Mouse (Mus musculus) G1E (cell line): Measurements from ENCODE around the gene Focad. TPM values are rescaled to one million over a fixed set of nuclear protein-coding genes. Genes with fewer than 3 reads are reported as not detected.

Experiments
- ATAC-seq: 2 replicates; pipeline ENCODE4 v1.8.0; 2016; ENCODE audit warnings: mild to moderate bottlenecking; ENCODE audit not compliant: insufficient number of reproducible peaks, poor library complexity, low FRiP score, severe bottlenecking; ENCODE audit errors: extremely low read depth
- DNase-seq: peaks from one replicate; pipeline ENCODE4 v3.0.0; 2012; ENCODE audit warnings: low spot score
- H3K27me3 ChIP-seq: 2 replicates; pipeline ENCODE4 v1.6.1; 2012; ENCODE audit warnings: mild to moderate bottlenecking, low read length, inconsistent platforms; ENCODE audit not compliant: insufficient read depth
- H3K36me3 ChIP-seq: replicated peaks from 2 replicates; pipeline ENCODE3; 2012; ENCODE audit warnings: mild to moderate bottlenecking, inconsistent platforms
- H3K4me1 ChIP-seq: 2 replicates; pipeline ENCODE4 v1.6.1; 2012; ENCODE audit warnings: low read depth, low read length, inconsistent platforms, mixed read lengths; ENCODE audit not compliant: insufficient read depth
- H3K4me3 ChIP-seq: 2 replicates; pipeline ENCODE4 v1.5.1; 2012; ENCODE audit warnings: low read depth, mild to moderate bottlenecking, inconsistent platforms, low read length, moderate library complexity, mixed read lengths
- H3K9me3 ChIP-seq: replicated peaks from 2 replicates; pipeline ENCODE4 v1.6.1; 2012; ENCODE audit warnings: inconsistent platforms
- CTCF ChIP-seq: IDR thresholded peaks from 2 replicates; pipeline ENCODE4 v1.5.1; 2012; ENCODE audit warnings: low read depth, low read length, inconsistent platforms, mixed read lengths
- GATA1 ChIP-seq: IDR thresholded peaks from 2 replicates; pipeline ENCODE4 v1.6.1; 2012; ENCODE audit warnings: borderline replicate concordance, low read length, inconsistent platforms, mixed read lengths
- GATA2 ChIP-seq: IDR thresholded peaks from 2 replicates; pipeline ENCODE4 v1.6.1; 2012; ENCODE audit warnings: low read depth, low read length, inconsistent platforms, borderline replicate concordance
- POLR2AphosphoS5 ChIP-seq: IDR thresholded peaks from 2 replicates; pipeline ENCODE4 v1.6.1; 2012; ENCODE audit warnings: low read depth, low read length, inconsistent platforms; ENCODE audit not compliant: insufficient replicate concordance
- TAL1 ChIP-seq: conservative IDR thresholded peaks from 2 replicates; pipeline ENCODE4 v1.6.1; 2012; ENCODE audit warnings: low read depth, low read length, inconsistent platforms, mixed read lengths
- polyA plus RNA-seq: library from polyadenylated mRNA; stranded (reverse); fragments of >175 nt; gene quantifications from 2 replicates; pipeline ENCODE4 v1.2.3, GENCODE M21; 2012
- total RNA-seq, 2 experiments: library from RNA; stranded (forward) in 1 of 2; stranded (reverse) in 1 of 2; fragments of 200-1000 nt in 1 of 2; fragments of >200 nt in 1 of 2; fragmentation: Nextera tagmentation in 1 of 2; gene quantifications; 2 replicates each; pipeline ENCODE4 v1.2.3; 2014 to 2017

Gene Focad
- total and polyA plus RNA-seq, 3 experiments, result 5.2 to 31.6 (median 21.6) TPM

DNA sequence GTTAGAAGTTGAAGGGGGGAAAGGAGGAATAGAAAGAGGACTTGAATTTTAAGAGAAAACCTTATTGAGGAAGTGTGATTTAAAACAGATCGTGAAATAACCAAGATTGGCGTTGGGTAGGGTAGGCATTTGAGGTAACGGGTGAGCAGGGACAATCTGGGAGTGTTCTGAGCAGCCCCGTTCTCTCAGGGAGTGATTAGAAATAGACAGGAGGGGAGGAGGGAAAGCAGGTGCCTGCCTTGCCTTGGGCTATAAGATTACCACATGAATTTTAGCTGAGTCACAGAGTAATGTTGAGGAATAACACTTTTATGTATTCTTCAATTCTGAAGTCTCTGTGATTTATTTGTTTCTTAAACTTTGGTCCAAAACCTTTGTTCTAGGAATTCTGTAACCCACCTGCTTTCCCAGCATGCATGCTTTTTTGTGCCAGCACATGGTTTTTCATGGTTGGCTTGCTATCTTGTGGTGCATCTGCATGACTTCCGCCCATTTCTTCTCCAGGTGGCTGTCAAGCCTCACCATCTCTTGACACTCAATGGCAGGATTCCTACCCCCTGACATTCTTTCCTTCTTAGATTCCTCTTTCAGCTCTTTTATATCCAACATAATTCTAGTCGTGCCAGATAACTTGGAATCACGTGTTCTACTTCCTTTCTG, 176.1 kb downstream of the Focad start:
- no peaks in the 10 kb centered on the region for H3K9me3 ChIP-seq
- H3K27me3 ChIP-seq, result no peaks in the 10 kb centered on the region
- no peak for ATAC-seq
- no peak for DNase-seq
- no peak overlapping the region for H3K4me3 ChIP-seq
- H3K4me1 ChIP-seq, result peaks cover 4% of the 10 kb centered on the region; the same call in 1 of the 2 replicates
- H3K36me3 ChIP-seq, result peaks cover 2% of the 10 kb centered on the region
- TF ChIP-seq TAL1 (no peak), GATA2 (no peak), GATA1 (no peak), CTCF (no peak), POLR2AphosphoS5 (no peak)

DNA sequence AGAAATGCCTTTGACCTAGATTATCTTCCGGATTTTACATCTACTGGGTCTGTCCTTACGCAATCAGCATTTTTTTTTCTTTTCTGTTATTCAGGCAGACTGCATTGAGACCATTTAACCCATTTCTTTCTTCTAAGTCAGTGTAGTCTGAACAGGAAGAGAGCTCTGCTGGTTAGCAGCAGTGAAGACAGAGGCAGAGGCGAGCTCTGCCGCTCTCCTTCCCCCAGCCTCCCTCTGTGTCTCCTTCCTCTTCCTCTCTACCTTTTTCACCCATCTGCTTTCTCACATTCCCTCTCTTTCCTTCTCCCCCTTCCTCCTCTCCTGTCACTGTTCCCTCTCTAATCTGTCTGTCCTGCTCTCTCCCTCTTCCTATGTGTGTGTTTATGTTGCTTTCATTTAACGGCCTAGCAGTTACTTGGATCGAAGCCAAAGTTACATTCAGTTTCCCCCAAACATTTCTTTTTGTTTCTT, 181.2 kb downstream of the Focad start:
- ATAC-seq (no peak), DNase-seq (no peak)
- Histone ChIP-seq H3K36me3 (peaks cover 22% of the 10 kb centered on the region), H3K4me3 (no peak overlapping the region), H3K4me1 (peaks cover 14% of the 10 kb centered on the region; the same call in 1 of the 2 replicates), H3K9me3 (no peaks in the 10 kb centered on the region), H3K27me3 (no peaks in the 10 kb centered on the region)
- TF ChIP-seq GATA1 (no peak), TAL1 (no peak), GATA2 (no peak), POLR2AphosphoS5 (no peak), CTCF (no peak)

DNA sequence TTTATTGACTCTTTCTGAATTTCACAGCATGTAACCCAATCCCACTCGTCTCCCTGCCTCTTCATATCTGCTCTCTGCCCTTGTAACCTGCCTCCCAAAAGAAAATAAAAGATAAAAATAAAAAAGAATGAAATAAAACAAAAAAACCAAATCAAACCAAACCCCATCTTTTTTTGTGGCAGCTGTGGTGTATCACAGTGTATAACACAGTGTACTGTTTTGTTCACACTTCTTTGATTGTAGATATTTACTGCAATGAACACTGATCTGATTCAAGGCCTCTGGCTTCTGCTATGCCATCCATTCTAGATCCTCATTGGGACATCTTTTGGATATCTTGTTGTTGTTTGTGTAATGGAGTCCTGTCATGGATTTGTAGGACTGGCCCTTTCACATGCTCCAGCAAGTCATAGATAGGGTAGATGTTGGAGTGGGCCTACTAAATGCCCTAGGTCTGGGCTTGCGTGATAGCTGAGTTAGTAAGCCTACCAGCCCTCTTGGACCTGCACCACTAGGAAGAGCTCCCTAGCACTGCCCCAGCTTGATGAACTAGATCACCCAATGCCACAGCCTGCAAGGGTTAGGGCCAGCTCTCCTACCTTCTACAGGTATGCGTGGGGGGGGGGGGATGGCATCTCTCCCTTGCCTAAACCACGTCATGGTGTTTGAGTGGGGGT, 181.8 kb downstream of the Focad start:
- TF ChIP-seq GATA2, result no peak
- no peak for TF ChIP-seq CTCF
- TF ChIP-seq GATA1, result no peak
- no peak for TF ChIP-seq POLR2AphosphoS5
- no peak for TF ChIP-seq TAL1
- no peaks in the 10 kb centered on the region for H3K9me3 ChIP-seq
- no peak overlapping the region for H3K4me3 ChIP-seq
- H3K36me3 ChIP-seq, result peaks cover 22% of the 10 kb centered on the region
- H3K4me1 ChIP-seq, result peaks cover 13% of the 10 kb centered on the region; the same call in 1 of the 2 replicates
- DNase-seq (no peak), ATAC-seq (no peak)
- no peaks in the 10 kb centered on the region for H3K27me3 ChIP-seq

DNA sequence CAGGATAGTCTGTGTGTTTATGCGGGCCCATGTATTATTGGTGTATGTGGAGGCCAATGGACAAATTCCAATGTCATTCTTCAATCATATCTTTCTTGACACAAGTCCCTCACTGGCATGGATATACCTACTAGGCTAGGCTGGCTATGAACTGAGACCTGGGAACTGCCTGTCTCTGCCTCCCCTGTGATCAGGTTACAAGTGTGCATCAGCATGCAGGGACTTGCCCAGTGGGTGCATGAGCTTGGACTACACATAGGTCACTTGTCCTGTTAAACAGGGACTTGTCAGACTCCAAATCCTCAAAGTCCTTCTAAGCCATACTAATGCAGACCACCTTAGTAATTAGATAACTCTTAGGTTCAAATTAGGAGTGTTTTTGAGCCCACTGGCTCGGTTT, 184.1 kb downstream of the Focad start:
- ATAC-seq (no peak), DNase-seq (no peak)
- Histone ChIP-seq H3K36me3 (peaks cover 22% of the 10 kb centered on the region), H3K27me3 (no peaks in the 10 kb centered on the region), H3K9me3 (no peaks in the 10 kb centered on the region), H3K4me3 (no peak overlapping the region), H3K4me1 (peaks cover 13% of the 10 kb centered on the region; the same call in 1 of the 2 replicates)
- TF ChIP-seq TAL1, result no peak
- TF ChIP-seq GATA1, result no peak
- no peak for TF ChIP-seq GATA2
- no peak for TF ChIP-seq CTCF
- TF ChIP-seq POLR2AphosphoS5, result no peak

DNA sequence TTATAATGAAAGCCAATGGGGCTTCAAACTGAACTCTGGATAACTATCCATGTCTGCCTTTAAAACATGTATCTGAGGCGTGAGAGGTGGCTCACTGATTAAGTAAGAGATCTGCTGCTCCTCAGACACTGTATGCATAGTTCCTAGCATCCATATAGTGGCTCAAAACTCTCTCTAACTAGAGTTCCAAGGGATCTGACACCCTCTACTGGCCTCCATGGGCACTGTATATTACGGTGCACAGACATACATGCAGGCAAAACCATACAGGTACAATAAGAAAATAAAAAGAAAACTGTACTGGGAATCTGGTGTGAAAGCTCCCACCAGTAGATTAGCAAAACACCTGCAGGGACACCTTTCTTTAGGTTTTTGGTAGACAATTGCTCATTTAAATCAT, 186.1 kb downstream of the Focad start:
- Histone ChIP-seq H3K27me3 (no peaks in the 10 kb centered on the region), H3K36me3 (peaks cover 21% of the 10 kb centered on the region), H3K4me3 (no peak overlapping the region), H3K9me3 (no peaks in the 10 kb centered on the region), H3K4me1 (peaks cover 11% of the 10 kb centered on the region; the same call in 1 of the 2 replicates)
- no peak for TF ChIP-seq CTCF
- TF ChIP-seq GATA1, result no peak
- no peak for TF ChIP-seq TAL1
- TF ChIP-seq GATA2, result no peak
- no peak for TF ChIP-seq POLR2AphosphoS5
- ATAC-seq (no peak), DNase-seq (no peak)

DNA sequence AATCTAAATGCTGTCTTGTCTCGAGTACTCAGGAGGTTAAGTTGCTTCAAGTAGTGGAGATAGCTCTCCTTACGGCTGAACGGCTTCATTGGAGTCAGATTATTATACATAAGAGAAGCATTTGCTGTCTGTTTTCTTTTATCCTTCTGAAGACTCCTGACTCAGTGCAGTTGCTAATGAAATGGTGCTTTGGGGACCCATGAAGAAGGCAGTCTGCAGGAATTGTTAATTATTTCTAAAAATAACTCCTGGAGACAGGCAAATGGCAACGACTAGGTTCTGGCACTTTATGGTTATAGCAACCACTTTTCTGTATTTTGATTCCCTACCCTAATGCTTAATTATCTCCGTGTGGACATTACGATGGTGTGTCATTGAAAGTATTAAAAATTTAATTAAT, 201.1 kb downstream of the Focad start:
- Histone ChIP-seq H3K9me3 (no peaks in the 10 kb centered on the region), H3K27me3 (no peaks in the 10 kb centered on the region), H3K4me1 (peaks cover 3% of the 10 kb centered on the region; the same call in 1 of the 2 replicates), H3K4me3 (no peak overlapping the region), H3K36me3 (peaks cover 22% of the 10 kb centered on the region)
- TF ChIP-seq TAL1, result no peak
- no peak for TF ChIP-seq CTCF
- no peak for TF ChIP-seq GATA1
- TF ChIP-seq POLR2AphosphoS5, result no peak
- TF ChIP-seq GATA2, result no peak
- no peak for ATAC-seq
- DNase-seq, result no peak
